Mouse (Mus musculus): ENCODE data around the gene Zfc3h1.

Zfc3h1 gene

DNA sequence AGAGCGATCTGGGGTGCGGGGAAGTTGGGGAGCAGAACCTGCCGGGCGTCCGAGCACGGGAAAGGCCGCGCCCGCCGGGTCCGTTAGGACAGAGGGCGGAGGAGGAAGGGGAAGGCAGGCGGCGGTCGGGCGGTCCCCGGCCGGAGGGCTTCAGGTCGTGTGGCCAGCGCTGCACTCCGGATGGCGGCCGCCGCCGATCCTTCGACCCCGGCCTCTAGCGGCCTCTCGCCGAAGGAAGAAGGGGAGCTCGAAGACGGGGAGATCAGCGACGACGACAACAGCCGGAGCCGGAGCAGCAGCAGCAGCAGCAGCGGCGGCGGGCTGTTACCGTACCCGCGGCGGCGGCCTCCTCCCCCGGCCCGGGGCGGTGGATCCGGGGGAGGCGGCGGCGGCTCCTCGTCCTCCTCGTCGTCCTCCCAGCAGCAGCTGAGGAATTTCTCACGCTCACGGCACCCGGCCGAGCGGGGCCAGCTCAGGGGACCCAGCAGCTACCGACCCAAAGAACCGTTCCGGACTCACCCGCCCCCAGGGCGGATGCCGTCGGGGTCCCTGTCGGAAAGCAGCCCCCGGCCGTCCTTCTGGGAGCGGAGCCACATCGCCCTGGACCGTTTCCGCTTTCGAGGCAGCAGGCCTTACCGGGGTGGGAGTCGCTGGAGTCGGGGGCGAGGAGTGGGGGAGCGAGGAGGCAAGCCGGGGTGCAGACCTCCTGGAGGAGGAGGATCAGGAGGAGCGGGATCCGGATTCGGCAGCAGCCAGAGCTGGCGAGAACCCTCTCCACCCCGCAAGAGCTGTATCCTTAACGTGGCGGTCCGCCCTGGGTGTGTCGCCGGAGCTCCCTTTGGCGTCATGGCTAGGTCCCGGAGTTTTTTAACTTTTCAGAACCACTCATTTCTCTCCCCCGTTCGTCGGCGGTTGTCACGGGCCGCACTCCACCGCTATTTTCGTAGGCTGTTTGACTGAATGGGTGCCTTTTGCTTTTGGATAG is 551 bp downstream of the Zfc3h1 start:
- DNase-seq (ENCODE audit: low spot score in 2 of 2), result peak; percentile 67 to 71

DNA sequence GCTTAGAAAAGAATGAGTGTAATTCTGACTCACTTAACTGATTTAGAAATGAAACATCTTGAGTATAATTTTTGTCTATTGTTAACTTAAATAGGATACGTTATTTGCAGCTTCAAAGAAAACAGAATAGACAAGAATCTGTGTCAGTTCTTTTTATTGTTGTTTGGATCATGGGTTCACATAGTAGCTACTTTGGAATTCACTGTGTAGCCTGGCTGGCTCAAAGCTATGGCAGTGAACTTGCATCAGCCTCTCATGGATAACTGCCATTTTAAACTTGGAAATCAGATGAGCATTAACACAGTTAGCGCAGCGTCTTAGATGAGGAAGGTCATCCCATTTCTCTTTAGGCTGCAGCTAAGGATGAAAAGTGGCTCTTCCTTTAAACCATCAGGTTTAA is 3.1 kb downstream of the Zfc3h1 start:
- no peak for DNase-seq (ENCODE audit: low spot score in 2 of 2)

DNA sequence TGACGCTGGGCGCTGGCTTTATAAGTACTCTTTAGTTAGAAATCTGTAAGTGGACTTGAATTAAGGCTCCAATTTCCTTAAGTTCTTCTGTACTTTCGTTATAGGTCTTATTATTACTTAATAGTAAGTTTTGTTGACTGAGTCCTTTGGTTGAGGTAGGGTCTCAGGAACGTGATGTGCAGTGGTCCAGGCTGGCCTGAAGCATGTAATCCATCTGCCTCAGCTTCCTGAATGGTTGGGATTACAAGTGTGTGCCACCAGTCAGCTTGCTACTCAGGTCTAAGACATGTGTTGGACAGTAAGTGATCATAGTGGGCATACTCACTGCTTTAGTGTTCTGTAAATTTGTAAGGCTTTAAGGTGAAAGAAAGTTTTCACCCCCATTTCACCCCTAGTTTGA is 6.3 kb downstream of the Zfc3h1 start:
- no peak for DNase-seq (ENCODE audit: low spot score in 2 of 2)

DNA sequence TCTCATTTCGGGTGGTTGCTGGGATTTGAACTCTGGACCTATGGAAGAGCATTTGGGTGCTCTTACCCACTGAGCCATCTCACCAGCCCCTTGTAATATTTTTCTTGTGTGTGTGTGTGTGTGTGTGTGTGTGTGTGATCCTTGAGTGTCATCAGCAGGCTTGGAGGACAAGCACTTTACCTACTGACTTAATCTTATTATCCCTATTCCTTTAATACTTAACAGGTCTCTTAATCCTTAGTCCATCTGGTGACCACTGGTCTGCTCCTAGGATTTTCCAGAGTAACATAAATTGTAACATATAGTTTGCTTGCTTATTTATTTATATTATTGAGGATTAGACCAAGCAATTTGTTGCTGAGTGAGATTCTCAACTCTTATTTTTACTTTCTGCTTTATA is 7.1 kb downstream of the Zfc3h1 start:
- no peak for DNase-seq (ENCODE audit: low spot score in 2 of 2)

DNA sequence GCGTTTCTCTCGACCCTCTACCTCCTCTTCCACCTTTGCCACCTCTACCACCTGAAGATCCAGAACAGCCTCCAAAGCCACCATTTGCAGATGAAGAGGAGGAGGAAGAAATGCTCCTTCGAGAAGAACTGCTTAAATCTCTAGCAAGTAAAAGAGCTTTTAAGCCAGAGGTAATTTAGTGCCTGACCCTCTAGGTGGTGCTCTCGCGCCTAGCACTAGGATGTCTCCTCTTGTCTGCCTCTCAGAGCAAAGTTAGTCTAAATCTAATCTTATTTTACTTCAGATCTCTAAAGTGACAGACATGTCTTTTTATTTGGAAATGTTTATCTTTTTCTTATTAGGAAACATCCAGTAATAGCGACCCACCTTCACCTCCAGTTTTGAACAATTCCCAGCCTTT is 21.6 kb downstream of the Zfc3h1 start:
- peak; percentile 7 to 60 for DNase-seq (ENCODE audit: low spot score in 2 of 2)

DNA sequence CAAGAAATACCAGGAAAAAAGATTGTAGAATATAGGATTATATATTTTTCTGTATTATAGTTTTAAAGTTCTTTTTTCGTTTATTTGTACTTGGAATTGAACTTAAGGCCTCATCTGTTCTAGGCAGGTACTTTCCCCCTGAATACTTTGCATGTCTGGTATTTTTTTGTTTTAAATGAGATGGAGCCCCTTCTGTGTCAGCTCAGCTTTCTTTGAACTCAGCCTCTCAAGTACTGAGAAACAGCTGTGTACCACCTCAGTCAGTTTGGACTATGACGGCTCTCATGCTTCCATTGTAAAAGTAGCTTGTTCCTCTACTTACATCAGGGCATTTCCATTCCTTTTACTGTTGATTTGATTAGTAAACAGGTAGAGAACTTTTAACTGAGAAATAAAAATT is 28.7 kb downstream of the Zfc3h1 start:
- no peak for DNase-seq (ENCODE audit: low spot score in 2 of 2)

DNA sequence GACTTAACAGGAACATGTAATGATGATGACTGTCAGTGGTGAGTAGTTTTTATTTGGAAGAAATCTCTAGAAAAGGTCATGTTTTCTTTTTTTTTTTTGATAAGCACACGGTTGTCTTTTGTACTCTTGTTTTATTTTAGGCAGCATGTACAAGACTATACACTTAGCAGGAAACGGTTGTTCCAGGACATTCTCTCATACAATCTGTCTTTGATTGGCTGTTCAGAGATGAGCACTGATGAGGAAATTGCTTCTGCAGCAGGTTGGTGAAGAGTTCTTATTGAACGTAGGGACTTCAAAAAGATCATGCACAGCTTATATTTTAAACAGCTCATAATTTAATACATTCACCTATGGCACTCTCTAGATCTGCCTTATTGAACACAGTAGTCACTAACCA is 29.3 kb downstream of the Zfc3h1 start:
- no peak for DNase-seq (ENCODE audit: low spot score in 2 of 2)

DNA sequence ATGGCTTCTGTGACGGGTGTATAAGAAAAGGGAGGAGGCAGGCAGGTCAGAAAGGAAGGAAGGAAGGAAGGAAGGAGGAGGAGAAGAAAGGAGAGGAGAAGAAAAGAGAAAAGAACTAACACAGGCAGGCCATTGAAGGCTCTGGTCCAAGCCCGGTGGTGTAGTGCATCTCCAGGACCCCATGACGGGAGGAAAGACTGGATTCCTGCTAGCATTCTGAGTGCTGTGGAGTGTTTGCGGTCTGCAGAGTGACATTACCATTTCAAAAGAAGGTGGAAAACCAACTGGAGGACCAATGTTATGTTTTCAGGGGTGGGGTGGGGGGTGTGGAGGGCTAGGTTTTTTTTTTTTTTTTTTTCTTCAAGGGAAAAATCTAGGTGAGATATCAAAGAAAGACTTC is 37.2 kb downstream of the Zfc3h1 start:
- DNase-seq (ENCODE audit: low spot score in 2 of 2), result no peak

DNA sequence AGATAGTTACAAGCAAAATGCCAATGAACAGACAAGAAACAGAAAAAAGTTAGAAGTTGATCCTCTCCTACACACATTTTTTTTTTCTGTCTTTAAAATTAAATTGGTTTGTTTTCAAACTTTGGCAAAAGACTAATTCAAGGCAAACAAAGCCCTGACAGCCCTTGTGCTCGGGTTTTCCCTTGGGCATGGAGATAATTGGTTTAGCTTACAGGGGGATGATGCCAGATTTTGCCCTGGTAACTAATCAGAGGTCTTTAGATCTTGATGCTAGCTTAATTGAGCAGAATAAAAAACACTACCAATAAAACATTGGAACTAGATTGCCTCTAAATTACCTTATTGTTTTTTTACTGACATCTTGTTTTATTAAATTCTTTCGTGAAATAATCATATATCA is 40.6 kb downstream of the Zfc3h1 start:
- no peak for DNase-seq (ENCODE audit: low spot score in 2 of 2)

DNA sequence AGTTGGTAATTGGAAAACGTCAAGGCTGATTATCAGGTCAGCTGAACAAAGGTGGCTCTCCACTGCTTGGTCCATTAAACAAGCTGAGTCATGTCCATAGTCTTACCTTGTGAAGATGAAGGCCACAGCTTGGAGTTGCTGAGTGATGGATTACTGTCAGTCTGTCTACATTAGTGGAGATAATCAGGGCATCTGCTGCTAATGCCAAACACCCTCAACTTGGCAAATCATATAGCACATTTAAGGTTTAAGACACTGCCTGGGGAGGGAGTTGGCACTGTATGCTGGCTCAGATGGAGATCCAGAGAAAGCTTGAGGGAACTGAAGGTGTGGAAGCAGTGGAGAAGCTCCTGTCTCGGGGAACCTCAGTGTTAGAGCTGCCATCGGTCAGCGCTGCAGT is 52.5 kb downstream of the Zfc3h1 start:
- DNase-seq (ENCODE audit: low spot score in 2 of 2), result no peak

DNA sequence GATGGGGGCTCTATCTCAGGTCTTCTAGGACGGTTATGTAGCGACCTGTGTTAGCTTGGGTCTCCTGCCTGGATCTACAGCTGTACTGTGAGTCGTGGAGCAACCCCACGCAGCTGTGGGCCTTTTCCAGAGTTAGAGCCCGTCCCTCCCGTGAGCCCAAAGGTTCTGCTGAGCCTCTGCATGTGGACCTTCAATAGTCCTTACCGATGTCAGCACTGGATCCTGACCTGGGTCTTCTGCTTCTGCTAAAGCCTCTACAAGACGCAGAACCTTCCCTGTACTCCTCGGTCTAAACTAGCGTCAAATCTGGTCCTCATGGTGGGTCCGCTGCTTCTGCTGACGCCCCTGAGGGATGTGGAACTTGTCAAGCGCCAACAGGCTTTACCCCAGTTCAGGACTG is 63.9 kb downstream of the Zfc3h1 start:
- no peak for DNase-seq (ENCODE audit: low spot score in 2 of 2)

DNA sequence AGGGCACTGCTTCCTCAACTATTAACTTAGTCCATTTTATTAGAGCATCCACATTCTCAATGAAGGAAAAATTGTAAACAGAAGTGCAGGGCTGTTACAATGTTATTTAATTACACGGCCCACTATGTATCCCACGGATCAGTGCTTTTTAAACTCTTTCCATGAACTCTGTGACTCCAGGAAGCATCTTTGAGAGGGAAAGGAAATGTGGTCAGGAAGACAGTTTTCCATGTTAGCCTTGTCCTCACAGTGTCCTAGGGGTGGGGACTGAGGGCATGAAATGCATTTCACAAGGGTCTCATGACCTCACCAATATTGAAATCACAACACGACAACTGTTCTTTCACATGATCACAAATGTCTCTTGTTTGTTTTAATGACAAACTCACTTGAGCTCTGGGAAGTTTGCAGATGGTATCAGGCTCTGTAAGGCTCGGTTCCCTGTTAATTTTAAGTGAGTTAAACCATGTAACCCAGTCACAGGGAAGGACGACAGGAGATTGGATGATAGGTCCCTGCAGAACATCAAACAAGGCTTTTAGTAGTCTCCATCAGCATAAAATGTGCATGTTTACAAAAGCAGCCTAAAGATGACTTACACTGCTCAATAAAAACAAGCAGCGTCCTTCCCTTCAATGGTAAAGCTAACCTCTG is 72.7 kb downstream of the Zfc3h1 start:
- no peak for DNase-seq (ENCODE audit: low spot score in 2 of 2)

DNA sequence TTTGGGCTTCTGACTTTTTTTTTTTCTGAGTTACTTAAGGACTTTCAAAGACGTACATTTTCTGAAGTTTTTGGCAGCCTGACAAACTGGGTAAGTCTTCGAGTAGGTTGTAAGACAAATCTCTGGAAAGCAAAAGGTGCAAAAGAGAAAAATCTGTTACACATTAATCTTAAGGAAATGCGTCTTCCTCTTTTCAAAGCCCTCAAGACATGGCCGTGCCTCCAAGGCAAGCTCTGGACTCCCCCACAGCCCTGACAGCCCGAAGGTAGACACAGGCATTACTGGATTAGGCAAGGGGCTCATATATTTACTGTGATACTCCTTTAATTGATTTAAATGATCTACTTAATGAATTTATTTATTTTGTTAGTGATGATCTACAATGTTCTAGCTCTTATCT is 77.9 kb downstream of the Zfc3h1 start:
- DNase-seq (ENCODE audit: low spot score in 2 of 2), result no peak

DNA sequence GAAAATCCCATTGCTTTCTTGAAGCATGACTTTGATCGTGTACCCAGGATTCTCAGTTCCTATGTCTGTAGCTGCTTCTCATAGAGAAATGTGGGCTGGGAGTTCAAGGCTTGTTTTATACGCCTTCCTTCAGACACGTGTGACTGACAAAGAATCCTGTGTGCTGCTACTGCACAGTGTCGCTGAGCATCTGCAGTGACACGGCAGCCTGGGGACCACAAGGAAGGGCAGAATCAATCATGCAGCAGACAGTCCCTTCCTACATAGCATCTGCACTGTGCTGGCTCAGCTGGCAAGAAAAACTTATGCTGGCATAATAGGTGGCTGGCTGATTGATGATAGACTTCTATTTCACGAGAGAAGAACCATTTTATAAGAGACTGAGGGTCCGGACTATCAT is 80.3 kb downstream of the Zfc3h1 start:
- no peak for DNase-seq (ENCODE audit: low spot score in 2 of 2)

DNA sequence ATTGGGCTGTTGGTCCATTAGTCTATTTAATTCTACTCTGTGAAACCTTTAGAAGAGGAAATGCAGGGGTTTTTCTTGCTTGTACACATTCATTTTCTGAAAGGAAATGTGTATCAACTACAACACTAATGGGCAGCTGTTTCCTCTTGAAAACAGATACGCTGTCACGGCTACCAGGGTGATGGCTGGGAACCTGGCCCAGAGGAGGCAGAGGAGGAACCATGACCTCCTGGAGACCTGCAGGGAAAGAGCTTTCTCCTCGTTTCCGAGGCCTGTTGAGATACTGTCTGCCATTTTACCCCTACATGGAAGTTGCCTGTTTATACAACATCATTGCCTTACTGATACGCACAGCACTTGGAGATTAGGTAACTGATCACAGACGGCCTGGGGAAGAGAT is 81.0 kb downstream of the Zfc3h1 start:
- DNase-seq (ENCODE audit: low spot score in 2 of 2), result no peak

DNA sequence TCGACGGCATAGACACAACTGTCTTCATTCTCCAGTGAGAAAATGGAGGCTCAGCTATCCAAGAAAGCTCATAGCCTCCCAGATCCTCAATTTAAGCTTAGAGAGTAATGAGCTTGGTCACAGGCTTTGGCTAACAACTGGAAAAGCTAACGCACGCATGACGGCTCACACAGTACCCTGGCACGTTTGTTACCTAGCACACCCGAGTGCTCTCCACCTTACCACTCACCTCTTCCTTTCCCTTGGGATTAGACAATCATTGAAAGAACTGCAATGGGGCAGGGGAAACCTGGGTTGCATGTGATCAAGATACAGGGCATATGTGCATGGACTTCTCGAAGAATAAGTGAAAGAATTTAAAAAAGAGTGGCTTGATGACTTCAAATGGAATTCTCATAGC is 83.2 kb downstream of the Zfc3h1 start:
- DNase-seq (ENCODE audit: low spot score in 2 of 2), result no peak

DNA sequence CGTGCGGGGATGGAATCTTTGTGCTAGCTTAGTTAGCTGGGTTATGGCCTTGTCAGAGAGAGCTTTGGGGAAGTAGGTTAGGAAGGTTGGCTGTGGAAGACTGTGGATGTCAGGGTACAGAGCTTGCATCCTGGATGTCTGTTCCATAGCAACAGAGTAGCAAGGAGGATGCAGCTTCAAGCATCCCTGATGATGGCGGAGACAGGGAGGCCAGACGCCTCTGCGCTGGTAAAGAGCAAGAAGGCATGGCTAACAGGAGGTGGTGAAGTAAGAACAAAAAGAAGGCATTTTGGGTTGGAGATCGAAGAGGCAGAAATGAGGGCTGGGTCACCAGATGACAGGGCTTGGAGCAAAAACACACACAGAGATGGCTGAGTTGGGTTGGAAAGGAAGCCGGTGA is 83.9 kb downstream of the Zfc3h1 start:
- DNase-seq (ENCODE audit: low spot score in 2 of 2), result no peak

DNA sequence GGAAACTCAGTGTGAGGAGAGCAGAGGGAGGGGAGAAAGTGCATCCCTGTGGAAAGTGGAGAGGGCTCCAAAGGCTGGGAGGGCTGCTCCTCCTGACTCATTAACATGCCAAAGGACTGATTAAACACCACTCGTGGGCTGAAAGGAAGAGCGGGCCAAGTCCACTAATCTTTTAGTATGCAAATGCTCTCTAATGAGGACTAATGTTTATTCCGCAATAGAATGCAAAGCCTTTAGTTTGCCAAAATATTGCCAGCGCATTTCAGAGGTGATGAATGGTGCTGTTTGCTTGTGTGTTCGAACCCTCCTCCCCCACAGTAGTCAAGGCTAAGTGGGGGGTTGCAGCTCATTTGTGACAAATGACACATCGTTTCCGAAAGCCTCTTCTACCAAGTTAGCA is 84.3 kb downstream of the Zfc3h1 start:
- no peak for DNase-seq (ENCODE audit: low spot score in 2 of 2)

DNA sequence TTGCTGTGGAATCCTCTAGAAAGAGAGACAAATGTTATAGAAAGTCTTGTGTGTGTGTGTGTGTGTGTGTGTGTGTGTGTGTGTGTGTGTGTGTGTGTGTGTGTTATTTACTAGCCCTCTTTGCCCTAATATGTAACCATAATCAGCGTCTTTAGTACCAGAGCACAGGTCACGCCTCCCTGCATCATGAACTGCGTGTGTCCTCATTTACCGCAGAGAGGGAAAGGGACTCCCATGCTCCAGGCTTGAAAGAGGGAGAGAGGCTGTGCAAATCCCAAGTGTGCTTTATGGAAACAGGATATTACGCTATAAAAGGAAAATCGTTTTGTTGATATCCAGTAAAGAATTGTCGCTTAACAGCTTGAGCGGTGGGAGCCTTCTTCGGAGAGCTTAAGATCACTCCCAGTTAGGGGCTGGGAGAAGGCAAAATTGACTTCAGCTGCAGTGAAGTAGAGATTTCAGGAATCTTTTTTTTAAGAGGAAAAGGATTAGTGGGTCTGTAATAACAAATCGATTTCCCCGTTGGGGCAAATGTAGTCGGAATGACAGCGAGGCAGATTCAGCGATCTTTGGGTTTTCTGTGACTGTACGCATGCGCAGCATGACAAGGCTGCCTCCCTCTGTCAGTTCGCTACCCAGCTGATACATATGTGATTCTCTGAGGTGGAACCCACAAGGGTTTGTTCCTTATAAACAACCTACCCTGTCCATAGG is 86.0 kb downstream of the Zfc3h1 start:
- DNase-seq (ENCODE audit: low spot score in 2 of 2), result no peak

DNA sequence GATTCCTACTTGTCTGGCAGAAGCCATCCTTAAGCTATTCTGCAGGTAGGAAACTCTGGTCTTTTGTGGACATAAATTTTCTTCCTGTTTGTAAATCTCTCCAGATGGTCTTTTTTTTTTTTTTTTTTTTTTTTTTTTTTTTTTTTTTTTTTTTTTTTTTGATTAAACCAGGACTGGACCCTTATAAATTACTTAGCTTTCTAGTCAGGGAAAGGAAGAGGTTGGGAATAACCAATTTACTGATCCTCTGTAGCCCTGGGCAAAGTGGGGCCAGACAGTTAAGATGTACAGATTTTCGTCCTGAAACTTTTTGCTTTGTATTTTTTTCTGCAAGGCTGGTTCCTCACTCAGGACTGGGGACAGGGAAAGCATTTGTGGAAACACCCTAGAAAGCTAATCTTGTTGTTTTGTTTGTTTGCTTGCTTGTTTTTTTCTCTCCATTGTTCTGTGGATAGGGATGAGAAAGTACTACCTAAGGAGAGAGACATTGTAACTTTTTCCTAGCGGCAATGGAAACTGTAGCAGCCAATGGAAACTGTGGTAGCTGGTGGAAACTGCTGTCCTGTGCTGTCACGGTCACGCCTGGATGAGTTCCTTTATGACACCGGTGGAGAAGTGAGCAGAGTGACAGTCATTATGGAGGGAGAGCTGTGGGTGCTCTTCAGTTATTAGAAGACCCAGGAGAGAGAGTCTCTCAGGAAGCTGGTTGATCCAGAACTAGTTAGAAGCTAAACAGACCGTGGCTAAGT is 88.6 kb downstream of the Zfc3h1 start:
- DNase-seq (ENCODE audit: low spot score in 2 of 2), result no peak

DNA sequence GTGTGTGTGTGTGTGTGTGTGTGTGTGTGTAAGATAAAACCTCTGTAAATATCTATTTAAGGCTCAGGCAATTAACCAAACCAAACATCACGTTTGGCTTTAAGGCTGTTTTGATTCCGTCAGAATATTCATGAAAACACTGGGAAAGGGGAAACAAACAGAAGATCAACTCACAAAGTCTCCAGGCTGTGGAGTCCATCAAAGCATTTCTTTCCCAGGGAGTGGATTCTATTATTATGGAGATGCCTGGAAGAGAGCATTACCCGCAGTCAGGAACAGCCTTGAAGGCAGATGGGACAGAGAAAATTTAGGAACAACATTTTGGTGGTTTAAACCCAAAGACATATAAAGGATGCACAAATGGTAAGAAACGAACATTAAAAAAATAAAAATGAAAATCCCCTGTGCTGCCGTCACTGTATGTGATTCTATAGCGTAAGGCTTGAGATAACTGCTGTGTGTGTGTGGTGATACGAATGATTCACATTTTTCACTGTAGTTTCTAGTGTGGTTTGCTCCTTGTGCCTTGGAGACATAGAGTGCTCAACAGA is 90.3 kb downstream of the Zfc3h1 start:
- DNase-seq (ENCODE audit: low spot score in 2 of 2), result no peak

DNA sequence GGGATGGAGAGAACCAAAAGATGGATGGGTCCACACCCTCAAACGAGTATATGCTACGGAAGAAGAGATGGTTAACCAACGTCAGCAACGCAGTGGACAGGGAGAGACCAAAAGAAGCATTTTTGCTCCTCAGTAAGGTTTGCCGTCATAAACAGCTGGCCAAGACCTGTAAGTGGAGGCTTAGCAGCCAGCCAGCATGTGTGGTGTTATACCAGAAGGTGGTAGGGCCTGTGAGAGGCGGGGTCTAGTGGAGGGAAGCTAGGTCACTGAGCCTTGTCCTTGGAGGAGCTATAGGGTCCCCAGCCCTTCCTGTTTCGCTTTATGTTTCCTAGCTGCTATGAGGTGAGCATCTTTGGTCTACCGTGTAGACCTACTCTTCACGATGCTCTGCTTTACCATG is 91.7 kb downstream of the Zfc3h1 start:
- DNase-seq (ENCODE audit: low spot score in 2 of 2), result no peak

All from thymus, postnatal 10 days (tissue).